ENCODE assay signal across 8 mouse cellular contexts in the genomic region with DNA sequence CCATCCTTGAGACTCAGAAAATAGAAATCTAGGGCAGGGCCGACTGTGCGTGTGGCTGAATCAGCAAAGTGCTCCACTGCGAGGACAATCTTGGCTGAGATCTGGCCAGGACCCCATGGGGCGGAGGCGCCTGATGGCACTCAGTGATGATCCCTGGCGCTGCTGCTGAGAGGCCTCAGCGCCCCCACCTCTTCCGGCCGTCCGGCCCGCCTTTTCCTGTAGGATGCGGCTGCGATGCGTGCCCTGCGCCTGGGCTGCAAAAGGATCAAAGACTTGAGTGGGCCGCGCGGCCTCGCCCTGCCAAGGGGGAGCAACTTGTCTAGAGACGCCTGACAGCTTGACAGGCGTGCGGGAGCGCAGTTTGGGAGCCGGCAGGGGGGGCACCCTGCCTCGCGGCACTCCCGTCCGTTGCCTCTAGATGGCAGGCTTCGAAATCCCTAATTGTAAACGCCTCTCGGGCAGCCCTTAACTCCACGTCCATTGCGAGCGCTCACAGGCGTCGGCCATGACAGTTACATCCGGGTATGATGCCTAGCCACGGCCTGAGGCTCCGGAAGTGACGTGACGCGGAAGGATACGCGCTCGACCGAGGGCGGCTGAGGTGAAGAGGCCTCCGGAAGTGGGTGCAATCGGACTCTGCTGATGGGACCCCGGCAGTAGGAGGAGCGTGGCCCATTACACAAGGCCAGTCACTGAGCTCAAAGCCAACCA. TPM values are rescaled to one million over a fixed set of nuclear protein-coding genes. Genes with fewer than 3 reads are reported as not detected.
DNase-seq lines count a peak whose midpoint lies in the region; ATAC-seq and TF ChIP-seq lines count a peak whose summit lies in the region.

No protein-coding gene starts in this region.

- no peaks in the 10 kb centered on the region for H3K36me3 ChIP-seq in heart, embryonic 12.5 days
- no peaks in the 10 kb centered on the region for H3K36me3 ChIP-seq in kidney, embryonic 15.5 days
- H3K36me3 ChIP-seq in limb, embryonic 14.5 days (ENCODE audit: control insufficient read depth, insufficient read depth, low read length), result no peaks in the 10 kb centered on the region
- H3K36me3 ChIP-seq in midbrain, embryonic 16.5 days (ENCODE audit: control insufficient read depth, insufficient read depth, low read length), result no peaks in the 10 kb centered on the region
- H3K36me3 ChIP-seq in spleen, adult 2 months (ENCODE audit: control insufficient read depth, insufficient read depth, low read length), result no peaks in the 10 kb centered on the region

- no peaks in the 10 kb centered on the region for H3K4me1 ChIP-seq in heart, embryonic 12.5 days (replicated peaks)
- H3K4me1 ChIP-seq in kidney, embryonic 15.5 days, result 0 out of 2 replicates have a peak, but pooled peaks cover 10% of the 10 kb centered on the region
- no peaks in the 10 kb centered on the region for H3K4me1 ChIP-seq in limb, embryonic 14.5 days (ENCODE audit: control insufficient read depth, insufficient read depth, low read length)
- peaks cover 2% of the 10 kb centered on the region; the same call in 1 of the 2 replicates for H3K4me1 ChIP-seq in midbrain, embryonic 16.5 days (ENCODE audit: control insufficient read depth, insufficient read depth, low read length)
- H3K4me1 ChIP-seq in spleen, adult 2 months (ENCODE audit: control insufficient read depth, insufficient read depth, insufficient read length), result no peaks in the 10 kb centered on the region; the same call in 1 of the 2 replicates

- peak overlapping the region; percentile 63 for H3K4me3 ChIP-seq in heart, embryonic 12.5 days
- H3K4me3 ChIP-seq in kidney, embryonic 15.5 days (replicated peaks), result peak overlapping the region; percentile 60
- peak overlapping the region; percentile 49 for H3K4me3 ChIP-seq in limb, embryonic 14.5 days (replicated peaks; ENCODE audit: low read length)
- H3K4me3 ChIP-seq in midbrain, embryonic 16.5 days (ENCODE audit: low read depth, low read length), result peak overlapping the region; percentile 52
- H3K4me3 ChIP-seq in spleen, adult 2 months (ENCODE audit: extremely low read depth, insufficient read depth, insufficient read length), result peak overlapping the region; percentile 44; the same call in 1 of the 2 replicates

- H3K9ac ChIP-seq in heart, embryonic 12.5 days, result peak overlapping the region; percentile 52
- H3K9ac ChIP-seq in kidney, embryonic 15.5 days, result 0 out of 2 replicates have a peak overlapping the region, but pooled peaks have one; percentile 44
- H3K9ac ChIP-seq in limb, embryonic 14.5 days (ENCODE audit: low read depth, low read length, severe bottlenecking), result peak overlapping the region; percentile 55
- peak overlapping the region; percentile 68 for H3K9ac ChIP-seq in midbrain, embryonic 16.5 days (ENCODE audit: low read depth, low read length)

- 3% methylated on average over 51 of the region's 51 CpGs for WGBS in heart, embryonic 12.5 days
- WGBS in kidney, embryonic 15.5 days, result 2% methylated on average over 51 of the region's 51 CpGs
- WGBS in limb, embryonic 14.5 days, result 2% methylated on average over 51 of the region's 51 CpGs
- WGBS in midbrain, embryonic 16.5 days, result 1% methylated on average over 51 of the region's 51 CpGs
- 33% methylated on average over 51 of the region's 51 CpGs for WGBS in spleen, adult 2 months

- no peaks in the 10 kb centered on the region for H3K9me3 ChIP-seq in heart, embryonic 12.5 days (replicated peaks)
- H3K9me3 ChIP-seq in kidney, embryonic 15.5 days (replicated peaks), result no peaks in the 10 kb centered on the region
- peaks cover 3% of the 10 kb centered on the region; the same call in 1 of the 2 replicates for H3K9me3 ChIP-seq in limb, embryonic 14.5 days (ENCODE audit: control insufficient read depth, low read length)
- no peaks in the 10 kb centered on the region for H3K9me3 ChIP-seq in midbrain, embryonic 16.5 days (replicated peaks; ENCODE audit: control insufficient read depth, low read length, poor library complexity, severe bottlenecking)

- peak overlapping the region; percentile 73 for H3K4me2 ChIP-seq in heart, embryonic 12.5 days
- peak overlapping the region; percentile 89 for H3K4me2 ChIP-seq in kidney, embryonic 15.5 days
- H3K4me2 ChIP-seq in limb, embryonic 14.5 days (replicated peaks; ENCODE audit: low read depth, low read length, severe bottlenecking), result peak overlapping the region; percentile 65
- peak overlapping the region; percentile 72 for H3K4me2 ChIP-seq in midbrain, embryonic 16.5 days (ENCODE audit: low read length)

- TF ChIP-seq POLR2A in limb, embryonic 14.5 days (IDR thresholded peaks at IDR 0.05; ENCODE audit: borderline replicate concordance, extremely low read depth, insufficient read depth, insufficient read length), result no peak; the same call in 1 of the 2 replicates
- peak; percentile 17; the same call in 1 of the 2 replicates for TF ChIP-seq POLR2A in spleen, adult 2 months (IDR thresholded peaks at IDR 0.05; ENCODE audit: low read depth, low read length)

- ATAC-seq in erythroid progenitor cell, adult 5-6 weeks (replicated peaks; ENCODE audit: low FRiP score, poor library complexity, severe bottlenecking), result peak; percentile 92
- peak; percentile 95 for ATAC-seq in heart, embryonic 12.5 days (ENCODE audit: insufficient number of reproducible peaks, low FRiP score)
- ATAC-seq in kidney, embryonic 15.5 days (replicated peaks; ENCODE audit: low FRiP score), result peak; percentile 98
- peak; percentile 97 for ATAC-seq in limb, embryonic 14.5 days (ENCODE audit: low FRiP score, low read depth)
- ATAC-seq in midbrain, embryonic 16.5 days, result peak; percentile 99

- peak; percentile 21 for DNase-seq in 3134 (ENCODE audit: extremely low read depth, insufficient read length, low spot score)
- DNase-seq in c-Kit-negative CD71-positive TER-119-positive erythroid progenitor cells, embryonic 14.5 days (ENCODE audit: low read depth, low spot score), result peak; percentile 57
- DNase-seq in limb, embryonic 14.5 days (ENCODE audit: low spot score), result peak; percentile 95
- DNase-seq in spleen, adult 2 months (ENCODE audit: low read depth in 1 of 2, low spot score in 2 of 2), result peak; percentile 76 to 82

- peaks cover 47% of the 10 kb centered on the region for H3K27me3 ChIP-seq in heart, embryonic 12.5 days (replicated peaks)
- H3K27me3 ChIP-seq in kidney, embryonic 15.5 days, result peaks cover 56% of the 10 kb centered on the region
- H3K27me3 ChIP-seq in limb, embryonic 14.5 days (ENCODE audit: control insufficient read depth, insufficient read depth, low read length), result peaks cover 7% of the 10 kb centered on the region; the same call in 1 of the 2 replicates
- H3K27me3 ChIP-seq in midbrain, embryonic 16.5 days (ENCODE audit: control insufficient read depth, insufficient read depth, low read depth, low read length), result peaks cover 46% of the 10 kb centered on the region
- H3K27me3 ChIP-seq in spleen, adult 2 months (ENCODE audit: control insufficient read depth, insufficient read depth, low read length), result no peaks in the 10 kb centered on the region

- H3K27ac ChIP-seq in heart, embryonic 12.5 days (ENCODE audit: poor library complexity, severe bottlenecking), result peak overlapping the region; percentile 73
- peak overlapping the region; percentile 84 for H3K27ac ChIP-seq in kidney, embryonic 15.5 days
- peak overlapping the region; percentile 72; the same call in 1 of the 2 replicates for H3K27ac ChIP-seq in limb, embryonic 14.5 days (replicated peaks; ENCODE audit: low read depth, low read length)
- H3K27ac ChIP-seq in midbrain, embryonic 16.5 days (ENCODE audit: low read length), result peak overlapping the region; percentile 91
- H3K27ac ChIP-seq in spleen, adult 2 months (ENCODE audit: insufficient read depth, low read length), result 0 out of 2 replicates have a peak overlapping the region, but pooled peaks have one; percentile 34

- TF ChIP-seq CTCF in spleen, adult 2 months (IDR thresholded peaks at IDR 0.05; ENCODE audit: extremely low read depth, insufficient read depth, insufficient read length, insufficient replicate concordance), result 0 out of 2 replicates have a peak, but pooled peaks have one; percentile 15

RNA-seq across cellular contexts. Expression of gene Zfp518a, which starts 21.4 kb away (rescaled TPM):
- 8.3 and 18.0 TPM in 2 replicates for total RNA-seq in erythroid progenitor cell, adult 5-6 weeks (2015; ENCODE audit: low replicate concordance)
- 4.5 and 7.6 TPM in 2 replicates for total RNA-seq in erythroid progenitor cell, adult 5-6 weeks (2017; ENCODE audit: low replicate concordance)
- 9.2 and 11.8 TPM in 2 replicates for polyA plus RNA-seq in heart, embryonic 12.5 days (2016; fragmentation: Nextera tagmentation; extraction: Ambion mirVana)
- 11.6 and 12.4 TPM in 2 replicates for polyA plus RNA-seq in kidney, embryonic 15.5 days (2015; fragmentation: Nextera tagmentation; extraction: Ambion mirVana)
- 8.0 and 8.5 TPM in 2 replicates for polyA plus RNA-seq in limb, embryonic 14.5 days (2012; rRNA removed)
- polyA plus RNA-seq in limb, embryonic 14.5 days (2014; fragmentation: Nextera tagmentation; extraction: Ambion mirVana), result 13.7 and 15.0 TPM in 2 replicates
- polyA plus RNA-seq in midbrain, embryonic 16.5 days (2015; fragmentation: Nextera tagmentation; extraction: Ambion mirVana), result 5.3 and 5.7 TPM in 2 replicates
- polyA plus RNA-seq in spleen, adult 2 months (2012; rRNA removed), result 0.58 and 0.69 TPM in 2 replicates

RNA-seq across cellular contexts. Expression of gene Ccnj, which starts 42.0 kb away (rescaled TPM):
- total RNA-seq in erythroid progenitor cell, adult 5-6 weeks (2015; ENCODE audit: low replicate concordance), result 0.36 and 1.3 TPM in 2 replicates
- 0.15 and 1.9 TPM in 2 replicates for total RNA-seq in erythroid progenitor cell, adult 5-6 weeks (2017; ENCODE audit: low replicate concordance)
- polyA plus RNA-seq in heart, embryonic 12.5 days (2016; fragmentation: Nextera tagmentation; extraction: Ambion mirVana), result 11.0 and 13.3 TPM in 2 replicates
- polyA plus RNA-seq in kidney, embryonic 15.5 days (2015; fragmentation: Nextera tagmentation; extraction: Ambion mirVana), result 15.5 and 16.3 TPM in 2 replicates
- 12.3 and 14.0 TPM in 2 replicates for polyA plus RNA-seq in limb, embryonic 14.5 days (2012; rRNA removed)
- polyA plus RNA-seq in limb, embryonic 14.5 days (2014; fragmentation: Nextera tagmentation; extraction: Ambion mirVana), result 9.8 and 10.2 TPM in 2 replicates
- polyA plus RNA-seq in midbrain, embryonic 16.5 days (2015; fragmentation: Nextera tagmentation; extraction: Ambion mirVana), result 16.7 and 19.8 TPM in 2 replicates
- polyA plus RNA-seq in spleen, adult 2 months (2012; rRNA removed), result 8.4 and 10.5 TPM in 2 replicates

Comparison
In these comparisons a context has a peak if more than half of its experiments do, and no peak if none do; other contexts are left out.
1. Peak in every context shown above with its lines: DNase-seq, ATAC-seq, H3K4me3 ChIP-seq and H3K27ac ChIP-seq.
2. DNase-seq: peak in every context shown above with its lines; median percentile 95 in limb, embryonic 14.5 days; 79 in spleen, adult 2 months; 57 in c-Kit-negative CD71-positive TER-119-positive erythroid progenitor cells, embryonic 14.5 days; 21 in 3134.
3. H3K27ac ChIP-seq: peak in every context shown above with its lines; median percentile 91 in midbrain, embryonic 16.5 days; 84 in kidney, embryonic 15.5 days; 73 in heart, embryonic 12.5 days; 72 in limb, embryonic 14.5 days; 34 in spleen, adult 2 months.